Mouse (Mus musculus): ENCODE data around the gene Prap1.
"Not testable (repeated sequence)": the region's sequence is repeated elsewhere in the genome, so short reads cannot be mapped to it uniquely, and the experiment has no call there.

The Prap1 gene

GRCm38 (mm10) chr7:140134033-140134432 is 40.8 kb downstream of the Prap1 start:
- DNase-seq (ENCODE audit: low spot score in 2 of 2), result not testable (repeated sequence)

- DNase-seq (ENCODE audit: low spot score in 2 of 2), result no peak
These were observed 42.0 kb downstream of the Prap1 start for GRCm38 (mm10) chr7:140135106-140135770.

GRCm38 (mm10) chr7:140137135-140138020 is 44.2 kb downstream of the Prap1 start, which contains the start of gene Mtg1:
TSS of gene Mtg1 (plus strand) at chr7:140137564.
- DNase-seq (ENCODE audit: low spot score in 2 of 2), result peak; percentile 95 to 97

- no peak for DNase-seq (ENCODE audit: low spot score in 2 of 2)
These were observed 44.8 kb downstream of the Prap1 start for GRCm38 (mm10) chr7:140138021-140138310.

- DNase-seq (ENCODE audit: low spot score in 2 of 2), result peak in 1 of 2 experiments; percentile 41
These were observed 48.2 kb downstream of the Prap1 start for GRCm38 (mm10) chr7:140141350-140141749.

- DNase-seq (ENCODE audit: low spot score in 2 of 2), result no peak
These were observed 51.4 kb downstream of the Prap1 start for GRCm38 (mm10) chr7:140144550-140144949.
